Mouse (Mus musculus): ENCODE data around the gene Btbd17. TPM values are rescaled to one million over a fixed set of nuclear protein-coding genes. Genes with fewer than 3 reads are reported as not detected.
A peak's percentile ranks its signal among the peaks of the same experiment; 100 is the strongest.

Gene Btbd17
- polyA plus RNA-seq, 1 experiment from 2014 or later, result 26.4 TPM

DNA sequence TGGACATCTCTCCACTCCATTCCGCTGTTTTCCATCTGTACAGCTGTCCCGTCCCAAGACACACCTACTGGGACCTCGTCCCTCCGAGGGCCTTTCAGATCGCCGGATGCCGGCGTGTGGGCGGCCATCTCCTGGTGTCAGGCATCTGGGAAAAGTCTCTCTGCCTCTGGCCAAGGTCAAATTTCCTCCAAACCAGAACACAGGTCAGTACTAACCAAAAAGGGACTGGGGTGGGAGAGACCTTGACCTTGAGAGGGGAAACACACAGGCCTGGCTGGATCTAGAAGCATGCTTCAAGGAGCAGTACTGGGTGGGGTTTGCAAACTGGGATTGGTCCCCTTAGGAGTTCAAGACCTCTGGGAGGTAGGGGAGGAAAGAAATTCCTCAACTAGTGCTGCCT, 6.0 kb downstream of the Btbd17 start:
- WGBS, result 75% methylated on average over 9 of the region's 9 CpGs
- Histone ChIP-seq H3K4me3 (no peak overlapping the region), H3K9me3 (no peaks in the 10 kb centered on the region), H3K36me3 (no peaks in the 10 kb centered on the region), H3K4me1 (peaks cover 53% of the 10 kb centered on the region), H3K27me3 (peaks cover 12% of the 10 kb centered on the region; the same call in 1 of the 2 replicates), H3K4me2 (replicated peaks) (no peak overlapping the region), H3K27ac (replicated peaks) (no peak overlapping the region), H3K9ac (replicated peaks) (no peak overlapping the region)
- no peak for ATAC-seq (replicated peaks)

DNA sequence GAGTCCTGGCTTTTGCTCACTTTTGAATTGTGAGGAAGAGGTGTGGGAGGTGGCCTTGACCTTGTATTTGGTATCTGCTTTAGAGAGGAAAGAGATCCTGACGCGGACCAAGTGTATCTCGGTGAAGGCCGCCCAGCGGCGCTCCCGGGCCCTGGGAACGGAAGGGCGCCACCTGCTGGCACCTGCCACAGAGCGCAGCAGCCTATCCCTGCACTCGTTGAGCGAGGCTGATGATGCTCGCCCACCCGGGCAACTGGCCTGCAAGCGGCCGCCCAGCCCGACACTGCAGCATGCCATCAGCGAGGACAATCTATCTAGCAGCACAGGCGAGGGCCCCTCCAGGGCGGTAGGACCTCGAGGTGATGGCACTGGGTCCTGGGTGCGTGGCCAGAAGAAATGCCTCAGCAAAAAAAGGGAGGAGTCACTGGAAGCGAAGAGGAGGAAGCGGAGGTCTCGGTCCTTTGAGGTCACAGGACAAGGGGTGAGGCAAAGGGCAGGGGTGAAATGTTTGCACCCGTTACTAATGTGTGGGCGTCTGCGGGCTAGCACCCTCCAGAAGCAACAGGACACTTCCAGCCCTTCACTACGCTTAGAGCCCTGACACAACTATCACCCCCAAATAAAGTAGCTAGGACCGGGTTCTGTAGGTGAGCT, 6.6 kb downstream of the Btbd17 start:
- peak; percentile 42; the same call in 1 of the 2 replicates for ATAC-seq (replicated peaks)
- H3K27ac ChIP-seq (replicated peaks), result no peak overlapping the region
- no peaks in the 10 kb centered on the region for H3K36me3 ChIP-seq
- H3K27me3 ChIP-seq, result peaks cover 12% of the 10 kb centered on the region; the same call in 1 of the 2 replicates
- peak overlapping the region; percentile 13; the same call in 1 of the 2 replicates for H3K4me3 ChIP-seq
- H3K4me2 ChIP-seq (replicated peaks), result peak overlapping the region; percentile 44
- no peaks in the 10 kb centered on the region for H3K9me3 ChIP-seq
- peak overlapping the region; percentile 10; the same call in 1 of the 2 replicates for H3K9ac ChIP-seq (replicated peaks)
- 16% methylated on average over 30 of the region's 30 CpGs for WGBS
- peaks cover 49% of the 10 kb centered on the region for H3K4me1 ChIP-seq

DNA sequence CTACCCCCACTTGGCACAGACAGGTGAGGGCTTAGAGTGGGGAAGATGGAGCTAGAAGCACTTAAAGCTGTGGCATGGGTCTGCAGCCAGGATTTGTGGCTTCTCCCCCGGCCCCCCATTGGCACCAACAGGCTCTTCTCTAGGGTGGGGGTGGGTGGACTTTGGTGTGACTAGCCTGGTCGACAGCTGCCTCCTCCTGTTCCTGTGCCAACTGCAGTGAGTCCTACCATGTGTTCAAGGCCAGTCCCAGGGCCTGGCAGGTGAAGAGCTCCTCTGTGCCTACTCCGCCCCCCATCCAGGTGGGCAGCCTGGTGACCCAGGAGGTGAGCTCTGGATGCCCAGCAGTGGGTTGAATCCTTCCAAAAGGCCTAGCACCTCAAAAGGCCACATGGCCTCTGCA, 8.1 kb downstream of the Btbd17 start:
- Histone ChIP-seq H3K27me3 (peaks cover 12% of the 10 kb centered on the region; the same call in 1 of the 2 replicates), H3K4me2 (replicated peaks) (no peak overlapping the region), H3K4me1 (peaks cover 33% of the 10 kb centered on the region), H3K9me3 (no peaks in the 10 kb centered on the region), H3K4me3 (no peak overlapping the region), H3K9ac (replicated peaks) (no peak overlapping the region), H3K36me3 (no peaks in the 10 kb centered on the region), H3K27ac (replicated peaks) (no peak overlapping the region)
- 86% methylated on average over 3 of the region's 3 CpGs for WGBS
- ATAC-seq (replicated peaks), result no peak

DNA sequence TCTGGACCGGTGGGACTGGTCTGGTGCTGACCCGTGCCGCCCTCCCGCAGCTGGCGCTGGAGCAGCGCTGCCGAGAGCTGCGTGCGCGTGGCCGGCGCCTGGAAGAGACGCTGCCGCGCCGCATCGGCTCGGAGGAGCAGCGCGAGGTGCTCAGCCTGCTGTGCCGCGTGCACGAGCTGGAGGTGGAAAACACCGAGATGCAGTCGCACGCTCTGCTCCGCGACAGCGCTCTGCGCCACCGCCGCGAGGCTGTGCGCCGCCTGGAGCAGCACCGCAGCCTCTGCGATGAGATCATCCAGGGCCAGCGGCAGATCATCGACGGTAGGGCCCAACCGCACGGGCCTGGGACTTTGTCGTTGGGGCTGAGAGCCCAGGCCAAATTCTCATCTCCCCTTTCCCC, 9.4 kb downstream of the Btbd17 start:
- Histone ChIP-seq H3K9ac (replicated peaks) (peak overlapping the region; percentile 38), H3K27me3 (peaks cover 12% of the 10 kb centered on the region; the same call in 1 of the 2 replicates), H3K4me3 (peak overlapping the region; percentile 35), H3K4me2 (replicated peaks) (peak overlapping the region; percentile 73), H3K9me3 (no peaks in the 10 kb centered on the region), H3K4me1 (peaks cover 23% of the 10 kb centered on the region), H3K27ac (replicated peaks) (no peak overlapping the region), H3K36me3 (no peaks in the 10 kb centered on the region)
- WGBS, result 2% methylated on average over 41 of the region's 43 CpGs
- peak; percentile 67 for ATAC-seq (replicated peaks)

DNA sequence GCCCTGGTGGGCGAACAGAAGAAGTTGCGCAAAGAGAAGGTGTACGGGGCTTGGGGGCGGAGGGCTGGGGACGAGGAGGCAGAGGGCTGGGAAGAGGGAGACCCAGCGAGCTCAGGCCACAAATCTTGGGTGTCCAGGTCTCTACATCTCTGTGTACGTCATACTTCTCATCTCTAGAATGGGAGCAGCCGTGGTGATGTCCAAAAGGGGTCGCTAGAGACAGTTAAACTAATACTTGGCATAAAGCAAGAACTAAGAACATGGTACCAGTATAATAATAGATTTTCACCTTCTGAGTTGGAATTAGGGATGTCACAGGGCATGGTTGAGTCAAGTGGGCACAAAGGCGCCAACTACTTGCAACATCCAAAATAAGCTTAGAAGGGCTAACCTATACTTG, 9.9 kb downstream of the Btbd17 start:
- Histone ChIP-seq H3K9ac (replicated peaks) (peak overlapping the region; percentile 38), H3K4me3 (peak overlapping the region; percentile 35), H3K4me2 (replicated peaks) (peak overlapping the region; percentile 73), H3K27ac (replicated peaks) (no peak overlapping the region), H3K9me3 (no peaks in the 10 kb centered on the region), H3K36me3 (no peaks in the 10 kb centered on the region), H3K27me3 (peaks cover 11% of the 10 kb centered on the region; the same call in 1 of the 2 replicates), H3K4me1 (peaks cover 18% of the 10 kb centered on the region)
- WGBS, result 51% methylated on average over 10 of the region's 10 CpGs
- 0 out of 2 replicates have a peak, but pooled peaks have one; percentile 1 for ATAC-seq (replicated peaks)

DNA sequence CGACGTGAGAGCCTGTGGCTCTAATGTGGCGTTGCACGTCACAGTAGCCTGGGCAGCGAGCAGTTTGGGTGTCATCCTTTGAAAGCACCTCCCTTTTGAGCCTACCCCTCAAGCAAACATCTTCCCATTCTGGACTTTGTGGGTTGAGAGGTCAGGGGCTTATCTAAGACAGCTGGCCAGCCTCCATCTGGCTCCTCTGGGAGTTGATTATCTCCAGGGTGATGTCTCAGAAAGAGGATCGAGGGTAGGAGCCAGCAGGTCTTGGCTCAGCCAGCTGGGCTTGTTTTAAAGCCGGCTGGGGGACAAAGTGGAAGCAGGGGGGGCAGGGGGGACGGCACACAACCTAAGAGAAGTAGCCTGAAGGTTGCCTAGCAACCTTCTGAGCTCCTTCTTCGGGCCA, 15.7 kb downstream of the Btbd17 start:
- no peaks in the 10 kb centered on the region for H3K27me3 ChIP-seq
- no peak overlapping the region for H3K4me3 ChIP-seq
- no peaks in the 10 kb centered on the region for H3K9me3 ChIP-seq
- no peaks in the 10 kb centered on the region for H3K36me3 ChIP-seq
- no peak overlapping the region for H3K27ac ChIP-seq (replicated peaks)
- no peak overlapping the region for H3K4me2 ChIP-seq (replicated peaks)
- no peak overlapping the region for H3K9ac ChIP-seq (replicated peaks)
- no peak for ATAC-seq (replicated peaks)
- WGBS, result 44% methylated on average over 9 of the region's 9 CpGs
- peaks cover 6% of the 10 kb centered on the region; the same call in 1 of the 2 replicates for H3K4me1 ChIP-seq

DNA sequence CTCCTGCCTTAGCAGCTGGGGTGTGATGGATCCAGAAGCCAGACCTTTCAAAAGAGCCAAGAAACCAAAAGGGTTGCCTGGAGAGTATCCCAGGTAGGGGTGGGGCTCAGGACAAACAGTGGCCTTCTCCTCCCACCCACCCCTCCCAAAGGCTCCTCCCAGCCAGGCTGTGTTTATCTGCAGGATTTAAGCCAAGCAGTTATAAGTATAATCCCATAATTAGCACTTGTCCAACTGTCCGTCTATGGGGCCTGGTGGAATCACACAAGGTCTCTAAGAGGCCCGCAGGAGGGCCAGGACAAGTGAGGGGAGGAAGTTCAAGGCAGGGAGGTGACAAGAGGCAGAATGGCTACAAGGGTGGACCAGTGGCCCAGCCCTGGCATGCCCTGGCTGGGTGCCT, 23.8 kb downstream of the Btbd17 start:
- H3K27me3 ChIP-seq, result no peaks in the 10 kb centered on the region
- no peaks in the 10 kb centered on the region for H3K9me3 ChIP-seq
- no peak overlapping the region for H3K27ac ChIP-seq (replicated peaks)
- H3K4me1 ChIP-seq, result no peaks in the 10 kb centered on the region
- H3K4me2 ChIP-seq (replicated peaks), result no peak overlapping the region
- no peak for ATAC-seq (replicated peaks)
- no peak overlapping the region for H3K4me3 ChIP-seq
- WGBS, result 76% methylated on average over 2 of the region's 2 CpGs
- H3K9ac ChIP-seq (replicated peaks), result no peak overlapping the region
- no peaks in the 10 kb centered on the region for H3K36me3 ChIP-seq

DNA sequence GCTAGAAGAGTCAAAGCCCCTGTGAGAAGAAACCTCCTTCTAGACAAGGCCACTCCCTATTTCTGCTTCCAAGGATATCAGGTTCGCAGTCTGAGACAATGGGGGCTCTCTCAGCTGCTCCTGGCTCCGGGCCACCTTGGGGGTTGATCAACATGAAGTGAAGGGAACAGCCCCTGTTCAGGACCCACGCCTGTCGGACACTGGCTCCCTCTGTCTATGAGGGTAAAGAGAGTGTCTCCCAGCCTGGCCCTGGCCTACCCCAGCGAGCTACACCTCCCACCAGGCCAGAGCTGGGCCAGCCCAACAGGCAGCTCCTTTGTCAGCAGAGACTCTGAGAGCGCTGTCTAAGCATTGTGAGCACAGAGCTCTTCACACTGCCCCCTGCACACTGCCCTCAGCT, 25.8 kb downstream of the Btbd17 start:
- Histone ChIP-seq H3K9me3 (no peaks in the 10 kb centered on the region), H3K36me3 (no peaks in the 10 kb centered on the region), H3K4me3 (no peak overlapping the region), H3K9ac (replicated peaks) (no peak overlapping the region), H3K4me1 (peaks cover 6% of the 10 kb centered on the region), H3K27me3 (peaks cover 11% of the 10 kb centered on the region; the same call in 1 of the 2 replicates), H3K27ac (replicated peaks) (no peak overlapping the region), H3K4me2 (replicated peaks) (no peak overlapping the region)
- WGBS, result 26% methylated on average over 6 of the region's 6 CpGs
- ATAC-seq (replicated peaks), result no peak

DNA sequence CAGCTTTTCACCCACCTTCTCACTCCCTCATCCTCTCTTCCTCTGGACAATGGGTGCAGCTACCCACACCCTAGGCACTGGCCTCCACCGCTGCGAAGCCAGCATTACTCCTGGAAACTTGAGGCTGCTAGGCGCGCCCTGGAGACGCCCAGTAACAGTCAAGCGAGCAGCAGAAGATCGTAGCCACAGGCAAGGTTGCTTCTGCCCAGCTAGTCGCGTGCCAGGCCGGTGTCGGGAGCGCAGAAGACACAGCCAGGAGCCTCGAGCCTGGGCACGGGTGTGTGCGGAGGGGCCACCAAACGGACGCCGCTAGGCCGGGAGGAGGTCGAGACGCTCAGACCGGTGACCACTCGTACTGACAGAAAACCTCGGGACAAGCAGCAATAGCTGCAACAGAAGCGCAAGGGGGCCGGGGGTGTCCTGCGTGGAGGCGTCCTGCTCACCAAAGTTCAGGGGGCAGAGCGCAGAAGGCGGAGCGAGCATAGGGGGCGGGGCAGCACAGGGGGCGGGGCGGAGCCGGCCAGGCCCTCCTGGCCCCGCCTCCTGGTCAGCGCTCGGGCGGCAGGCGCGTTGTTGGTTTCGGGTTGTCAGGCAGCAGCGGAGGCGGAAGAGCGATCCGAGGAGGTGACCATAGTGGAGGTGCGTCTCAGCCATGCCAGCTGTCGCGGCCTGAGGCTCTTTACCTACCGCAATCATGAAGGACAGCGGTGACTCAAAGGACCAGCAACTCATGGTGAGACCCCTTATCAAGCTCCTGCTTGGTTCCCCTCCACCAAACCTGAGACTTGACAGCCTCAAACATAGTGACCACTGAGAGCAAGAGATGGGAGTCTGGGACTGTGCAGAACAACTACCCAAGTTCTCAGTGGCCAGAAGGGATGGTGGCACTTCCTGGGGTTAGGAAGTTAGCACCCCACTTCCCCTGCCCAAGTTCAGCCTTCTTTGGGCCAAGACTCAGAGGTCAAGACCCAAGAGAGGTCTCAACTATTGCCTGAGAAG, 30.6 kb downstream of the Btbd17 start, which contains the start of gene Kif19a:
Gene Kif19a (plus strand): TSS at position 569 of the 999 bp plus-strand sequence.
- peak; percentile 43; the same call in 1 of the 2 replicates for ATAC-seq (replicated peaks)
- H3K9ac ChIP-seq (replicated peaks), result peak within 1 kb of the TSS; percentile 38
- H3K9me3 ChIP-seq, result no peaks in the 10 kb centered on the region
- 1% methylated on average over 51 of the region's 51 CpGs for WGBS
- H3K4me1 ChIP-seq, result peaks cover 10% of the 10 kb centered on the region
- H3K27ac ChIP-seq (replicated peaks), result no peak within 1 kb of the TSS
- peaks cover 13% of the 10 kb centered on the region; the same call in 1 of the 2 replicates for H3K27me3 ChIP-seq
- H3K36me3 ChIP-seq, result no peaks in the 10 kb centered on the region
- H3K4me3 ChIP-seq, result peak within 1 kb of the TSS; percentile 37
- H3K4me2 ChIP-seq (replicated peaks), result peak within 1 kb of the TSS; percentile 58

DNA sequence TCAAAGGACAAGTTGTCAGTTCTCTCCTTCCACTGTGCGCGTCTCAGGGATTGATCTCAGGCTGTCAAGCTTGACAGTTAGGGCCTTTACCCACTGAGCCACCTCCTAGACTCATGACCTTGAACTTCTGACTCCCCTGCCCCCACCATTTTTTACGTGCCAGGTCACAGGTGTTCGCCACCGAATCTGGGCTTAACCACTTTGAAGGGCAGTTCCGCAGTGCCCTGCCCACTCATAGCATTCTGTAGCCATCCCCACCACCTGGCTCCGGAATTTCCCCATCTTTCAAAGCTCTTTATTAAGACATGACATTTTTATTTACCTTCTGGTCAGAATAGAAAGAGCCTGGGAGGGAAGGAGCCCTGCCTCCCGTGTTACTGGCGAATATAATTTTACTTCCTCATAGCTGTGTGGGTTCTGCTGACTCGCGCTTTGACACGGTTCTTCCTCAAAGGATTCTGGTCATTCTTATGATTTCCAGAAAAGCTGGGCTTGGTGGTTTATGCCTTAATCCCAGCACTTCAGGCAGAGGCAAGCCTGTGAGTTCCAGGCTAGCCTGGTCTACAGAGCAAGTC, 48.1 kb downstream of the Btbd17 start:
- no peaks in the 10 kb centered on the region for H3K36me3 ChIP-seq
- H3K4me1 ChIP-seq, result peaks cover 4% of the 10 kb centered on the region
- WGBS, result 86% methylated on average over 12 of the region's 12 CpGs
- no peak overlapping the region for H3K9ac ChIP-seq (replicated peaks)
- H3K4me3 ChIP-seq, result no peak overlapping the region
- no peak for ATAC-seq (replicated peaks)
- H3K4me2 ChIP-seq (replicated peaks), result no peak overlapping the region
- H3K27me3 ChIP-seq, result no peaks in the 10 kb centered on the region
- H3K9me3 ChIP-seq, result no peaks in the 10 kb centered on the region
- H3K27ac ChIP-seq (replicated peaks), result no peak overlapping the region

DNA sequence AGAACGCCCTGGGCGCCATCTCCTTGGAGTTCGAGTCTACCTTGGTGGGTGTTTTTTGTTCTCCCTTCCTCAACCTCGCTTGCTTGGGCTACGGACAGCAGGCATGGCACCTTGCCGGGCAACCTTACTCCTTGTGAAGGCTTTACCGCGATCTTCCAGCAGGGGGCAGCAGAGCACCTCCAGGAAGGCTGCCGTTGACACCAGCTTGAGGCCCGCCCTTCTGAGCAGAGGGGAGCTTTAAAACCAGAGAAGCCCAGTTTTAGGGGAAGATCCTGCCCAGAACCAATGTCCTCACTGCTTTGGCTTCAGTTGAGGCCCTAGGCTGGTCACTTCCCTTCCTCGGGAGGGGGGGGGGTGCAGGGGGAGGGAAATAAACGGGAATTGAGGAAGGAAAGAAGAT, 50.6 kb downstream of the Btbd17 start:
- H3K27ac ChIP-seq (replicated peaks), result no peak overlapping the region
- peak overlapping the region; percentile 46 for H3K4me2 ChIP-seq (replicated peaks)
- H3K27me3 ChIP-seq, result no peaks in the 10 kb centered on the region
- 0 out of 2 replicates have a peak overlapping the region, but pooled peaks have one; percentile 23 for H3K9ac ChIP-seq (replicated peaks)
- WGBS, result 2% methylated on average over 12 of the region's 12 CpGs
- peaks cover 12% of the 10 kb centered on the region for H3K4me1 ChIP-seq
- H3K9me3 ChIP-seq, result no peaks in the 10 kb centered on the region
- peak overlapping the region; percentile 22; the same call in 1 of the 2 replicates for H3K4me3 ChIP-seq
- no peaks in the 10 kb centered on the region for H3K36me3 ChIP-seq
- peak; percentile 35 for ATAC-seq (replicated peaks)
